Mouse (Mus musculus) limb, embryonic 14.5 days (tissue): Measurements from ENCODE around the gene Nudt15. TPM values are rescaled to one million over a fixed set of nuclear protein-coding genes. Genes with fewer than 3 reads are reported as not detected.
"Not testable (repeated sequence)": the region's sequence is repeated elsewhere in the genome, so short reads cannot be mapped to it uniquely, and the experiment has no call there.

Experiments used
- ATAC-seq: fragments of 200-750 bp; cut with Nextera tagmentation; 2 replicates; pipeline ENCODE4 v1.8.0; 2017; ENCODE audit warnings: low read depth, moderate number of reproducible peaks, moderate TSS enrichment; ENCODE audit not compliant: low FRiP score
- DNase-seq: peaks from one replicate; pipeline ENCODE4 v3.0.0-alpha.2; 2015; ENCODE audit warnings: low spot score
- H3K27ac ChIP-seq: fragments of 300-500 bp; sonication (generic); replicated peaks from 2 replicates; pipeline ENCODE4 v1.5.1; 2014; ENCODE audit warnings: low read depth, mild to moderate bottlenecking, low read length, moderate library complexity, mixed read lengths
- H3K27me3 ChIP-seq: fragments of 300-500 bp; sonication (generic); 2 replicates; pipeline ENCODE4 v1.6.1; 2014; ENCODE audit warnings: low read length, mixed read lengths; ENCODE audit not compliant: control insufficient read depth, insufficient read depth
- H3K36me3 ChIP-seq: fragments of 300-500 bp; sonication (generic); 2 replicates; pipeline ENCODE4 v1.6.1; 2014; ENCODE audit warnings: mild to moderate bottlenecking, low read length, moderate library complexity, mixed read lengths; ENCODE audit not compliant: control insufficient read depth, insufficient read depth
- H3K4me1 ChIP-seq: fragments of 300-500 bp; sonication (generic); 2 replicates; pipeline ENCODE4 v1.6.1; 2014; ENCODE audit warnings: antibody characterized with exemption, low read length, mixed read lengths; ENCODE audit not compliant: control insufficient read depth, insufficient read depth
- H3K4me2 ChIP-seq: fragments of 300-500 bp; sonication (generic); replicated peaks from 2 replicates; pipeline ENCODE4 v1.6.1; 2014; ENCODE audit warnings: low read depth, mild to moderate bottlenecking, low read length, moderate library complexity; ENCODE audit not compliant: severe bottlenecking
- H3K4me3 ChIP-seq: fragments of 300-500 bp; sonication (generic); replicated peaks from 2 replicates; pipeline ENCODE4 v1.5.1; 2014; ENCODE audit warnings: low read length
- H3K9ac ChIP-seq: fragments of 300-500 bp; sonication (generic); 2 replicates; pipeline ENCODE4 v1.6.1; 2014; ENCODE audit warnings: mild to moderate bottlenecking, low read depth, low read length, moderate library complexity; ENCODE audit not compliant: severe bottlenecking
- H3K9me3 ChIP-seq: fragments of 300-500 bp; sonication (generic); 2 replicates; pipeline ENCODE4 v1.6.1; 2016; ENCODE audit warnings: low read length; ENCODE audit not compliant: control insufficient read depth
- POLR2A ChIP-seq: fragments of 200-500 bp; IDR thresholded peaks from 2 replicates; pipeline ENCODE4 v1.8.0; 2012; ENCODE audit warnings: inconsistent platforms, mild to moderate bottlenecking, moderate library complexity, borderline replicate concordance; ENCODE audit not compliant: insufficient read depth, insufficient read length; ENCODE audit errors: extremely low read depth
- WGBS: fragments of 180-500 bp; shearing (Covaris S2); extraction: QIAGEN DNeasy Blood & Tissue Kit; methylation state at CpG from one replicate; pipeline ENCODE4 v1.1.7; 2014; 5-methylcytosine and 5-hydroxymethylcytosine counted together
- polyA plus RNA-seq, 2 experiments: library from polyadenylated mRNA; depleted of rRNA in 1 of 2; stranded (reverse) in 1 of 2; unstranded in 1 of 2; fragments of >200 nt; fragmentation: Nextera tagmentation in 1 of 2; extraction: Ambion mirVana in 1 of 2; gene quantifications; 2 replicates each; pipeline versions ENCODE4 v1.2.1 to v1.2.3; 2012 to 2014

Nudt15 gene
- polyA plus RNA-seq (2012; rRNA removed) (2.1 and 2.2 TPM in 2 replicates), polyA plus RNA-seq (2014; fragmentation: Nextera tagmentation; extraction: Ambion mirVana) (4.9 and 5.8 TPM in 2 replicates)

- Histone ChIP-seq H3K4me1 (peaks cover 5% of the 10 kb centered on the region; the same call in 1 of the 2 replicates), H3K4me3 (no peak within 1 kb of the TSS), H3K9me3 (no peaks in the 10 kb centered on the region), H3K27ac (no peak within 1 kb of the TSS), H3K4me2 (no peak within 1 kb of the TSS), H3K36me3 (no peaks in the 10 kb centered on the region), H3K9ac (no peak within 1 kb of the TSS), H3K27me3 (no peaks in the 10 kb centered on the region)
- ATAC-seq, result no peak
- 82% methylated on average over 3 of the region's 3 CpGs for WGBS
- TF ChIP-seq POLR2A, result no peak
- DNase-seq, result no peak
These were observed at the start of gene Nudt15 for GRCm38 (mm10) chr14:73548051-73548450. Gene Nudt15 (minus strand): TSS chr14:73548242.

DNA sequence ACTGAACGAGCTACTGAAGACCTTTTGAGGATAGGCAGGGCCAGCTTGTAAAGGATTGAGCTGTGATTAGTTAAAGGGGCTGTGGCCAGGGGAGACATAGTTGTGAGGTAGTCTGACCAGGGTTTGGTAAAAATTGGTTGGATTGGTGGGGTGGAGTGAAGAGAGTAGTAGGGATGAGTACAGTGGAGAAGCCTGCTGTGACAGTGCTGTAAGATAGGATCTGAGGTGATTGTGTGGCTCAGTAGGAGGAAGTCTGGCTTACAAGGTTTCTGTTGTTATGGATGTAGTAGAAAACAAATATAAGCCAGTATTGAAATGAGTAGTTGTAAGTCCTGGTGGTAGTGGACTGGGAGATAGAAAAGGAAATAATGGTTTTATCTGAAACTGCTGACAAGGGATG lies 44.1 kb upstream of the Nudt15 start:
- H3K36me3 ChIP-seq, result peaks cover 55% of the 10 kb centered on the region
- 73% methylated on average over 1 of the region's 1 CpGs for WGBS
- TF ChIP-seq POLR2A, result no peak

DNA sequence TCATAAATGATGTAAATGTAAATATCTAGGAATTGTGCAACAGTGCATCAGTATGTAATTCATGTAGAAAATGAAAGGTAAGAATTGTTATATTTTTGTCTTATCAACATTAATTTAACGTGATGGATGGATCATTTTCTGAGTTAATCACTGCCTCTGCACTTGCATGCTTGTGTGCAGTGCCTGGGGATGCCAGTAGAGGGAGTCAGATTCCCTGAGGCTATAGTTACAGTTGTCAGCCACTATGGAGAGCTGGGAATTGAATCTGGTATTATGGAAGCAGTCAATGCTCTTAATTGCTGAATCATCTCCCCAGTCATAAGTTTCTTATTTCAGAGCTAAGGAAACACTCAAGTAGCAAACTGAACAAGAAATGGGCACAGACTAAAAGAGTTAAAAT lies 40.0 kb upstream of the Nudt15 start:
- ATAC-seq, result no peak
- no peak overlapping the region for H3K27ac ChIP-seq
- 87% methylated on average over 1 of the region's 1 CpGs for WGBS

More for the DNA sequence above, 44.1 kb upstream of the Nudt15 start:
- no peak overlapping the region for H3K9ac ChIP-seq
- no peak for DNase-seq
- H3K9me3 ChIP-seq, result no peaks in the 10 kb centered on the region
- H3K27ac ChIP-seq, result no peak overlapping the region
- no peaks in the 10 kb centered on the region for H3K27me3 ChIP-seq
- H3K4me3 ChIP-seq, result no peak overlapping the region
- H3K4me1 ChIP-seq, result no peaks in the 10 kb centered on the region
- ATAC-seq, result no peak
- no peak overlapping the region for H3K4me2 ChIP-seq

GRCm38 (mm10) chr14:73576336-73576735 lies 28.3 kb upstream of the Nudt15 start:
- peaks cover 38% of the 10 kb centered on the region for H3K36me3 ChIP-seq
- TF ChIP-seq POLR2A, result no peak

More for the DNA sequence above, 40.0 kb upstream of the Nudt15 start:
- Histone ChIP-seq H3K27me3 (no peaks in the 10 kb centered on the region), H3K36me3 (peaks cover 39% of the 10 kb centered on the region), H3K9me3 (no peaks in the 10 kb centered on the region), H3K9ac (no peak overlapping the region), H3K4me1 (no peaks in the 10 kb centered on the region), H3K4me3 (no peak overlapping the region), H3K4me2 (no peak overlapping the region)
- no peak for DNase-seq
- TF ChIP-seq POLR2A, result no peak

GRCm38 (mm10) chr14:73574053-73574452 lies 26.0 kb upstream of the Nudt15 start:
- no peak for DNase-seq
- Histone ChIP-seq H3K36me3 (peaks cover 36% of the 10 kb centered on the region), H3K27ac (no peak overlapping the region), H3K4me2 (no peak overlapping the region), H3K4me1 (no peaks in the 10 kb centered on the region), H3K4me3 (no peak overlapping the region), H3K27me3 (no peaks in the 10 kb centered on the region), H3K9me3 (no peaks in the 10 kb centered on the region), H3K9ac (no peak overlapping the region)
- ATAC-seq, result no peak
- 98% methylated on average over 5 of the region's 5 CpGs for WGBS
- TF ChIP-seq POLR2A, result no peak

More at GRCm38 (mm10) chr14:73576336-73576735, 28.3 kb upstream of the Nudt15 start:
- ATAC-seq (no peak), DNase-seq (no peak)
- Histone ChIP-seq H3K4me1 (no peaks in the 10 kb centered on the region), H3K9ac (no peak overlapping the region), H3K27me3 (no peaks in the 10 kb centered on the region), H3K4me2 (no peak overlapping the region), H3K4me3 (no peak overlapping the region), H3K9me3 (no peaks in the 10 kb centered on the region), H3K27ac (no peak overlapping the region)

- DNase-seq (no peak), ATAC-seq (no peak)
- WGBS, result 92% methylated on average over 4 of the region's 4 CpGs
- H3K4me3 ChIP-seq, result no peak overlapping the region
- H3K36me3 ChIP-seq, result peaks cover 34% of the 10 kb centered on the region
- no peak for TF ChIP-seq POLR2A
- no peaks in the 10 kb centered on the region for H3K4me1 ChIP-seq
- H3K27me3 ChIP-seq, result no peaks in the 10 kb centered on the region
- no peak overlapping the region for H3K27ac ChIP-seq
- no peak overlapping the region for H3K9ac ChIP-seq
- H3K9me3 ChIP-seq, result no peaks in the 10 kb centered on the region
- H3K4me2 ChIP-seq, result no peak overlapping the region
These were observed 23.1 kb upstream of the Nudt15 start for GRCm38 (mm10) chr14:73571143-73571542.

DNA sequence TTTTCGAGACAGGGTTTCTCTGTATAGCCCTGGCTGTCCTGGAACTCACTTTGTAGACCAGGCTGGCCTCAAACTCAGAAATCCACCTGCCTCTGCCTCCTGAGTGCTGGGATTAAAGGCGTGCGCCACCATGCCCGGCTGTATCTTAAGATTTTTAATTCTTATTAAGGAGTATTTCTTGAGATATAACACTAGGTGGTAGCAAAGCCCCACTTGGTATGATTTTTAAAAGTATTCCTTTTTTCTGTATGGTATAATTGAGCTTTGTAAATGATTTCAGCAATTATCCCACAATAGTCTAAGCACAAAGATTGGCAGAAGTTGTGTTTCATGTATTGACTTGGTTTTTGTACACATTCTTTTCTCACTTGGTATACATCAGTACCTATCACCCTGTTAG lies 21.8 kb upstream of the Nudt15 start:
- WGBS, result 90% methylated on average over 4 of the region's 4 CpGs
- DNase-seq, H3K27me3 ChIP-seq, H3K4me1 ChIP-seq, H3K9me3 ChIP-seq, H3K27ac ChIP-seq, H3K9ac ChIP-seq, ATAC-seq, H3K4me3 ChIP-seq, H3K4me2 ChIP-seq: not testable (repeated sequence)
- H3K36me3 ChIP-seq, result peaks cover 31% of the 10 kb centered on the region
